Mouse (Mus musculus) CD8-positive naive resting alpha-beta T cell, adult 2 months (primary cell): ENCODE results near the gene Slc17a9.

ENCODE experiments used
- DNase-seq, 2 experiments: peaks; one replicate each; pipeline ENCODE4 v3.0.0; 2022; ENCODE audit warnings: low read depth in 2 of 2, low spot score in 2 of 2

The Slc17a9 gene

GRCm38 (mm10) chr2:180748904-180749303 is 23.8 kb downstream of the Slc17a9 start:
- DNase-seq: no peak

DNA sequence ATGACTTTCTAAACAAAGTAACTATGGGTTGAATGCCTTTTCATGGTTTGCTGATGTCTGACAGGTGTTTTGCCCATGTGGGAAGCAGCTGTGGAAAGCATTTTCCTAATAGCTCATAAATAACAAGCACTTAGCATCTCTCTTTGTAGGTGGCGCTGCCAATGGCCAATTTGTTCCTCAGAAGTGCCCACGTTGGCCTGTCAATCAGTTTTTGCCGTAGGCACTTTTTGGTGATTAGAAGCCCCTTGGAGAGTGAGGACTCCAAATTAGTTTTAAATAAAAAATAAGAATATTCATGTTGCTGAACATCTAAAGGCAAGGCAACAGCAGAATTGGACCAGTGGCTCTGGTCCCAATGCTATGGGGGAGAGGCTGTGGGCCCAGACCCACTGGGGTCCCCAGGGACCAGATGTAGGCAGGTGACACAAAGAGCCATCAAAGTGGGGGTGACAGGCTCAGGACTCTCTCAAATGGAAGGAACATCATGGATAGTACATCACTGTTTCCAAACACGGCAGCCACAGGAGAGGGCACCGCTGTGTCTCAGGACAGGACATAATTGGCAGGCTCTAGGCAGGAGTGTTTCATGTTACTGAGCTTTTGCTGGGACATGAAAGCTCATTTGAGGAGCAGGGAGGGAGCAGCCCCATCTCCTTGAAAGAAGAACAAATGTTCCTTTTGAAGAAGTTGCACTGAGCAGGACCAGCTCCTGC is 30.1 kb downstream of the Slc17a9 start:
- no peak for DNase-seq

GRCm38 (mm10) chr2:180755896-180756295 is 30.8 kb downstream of the Slc17a9 start:
- DNase-seq: no peak

DNA sequence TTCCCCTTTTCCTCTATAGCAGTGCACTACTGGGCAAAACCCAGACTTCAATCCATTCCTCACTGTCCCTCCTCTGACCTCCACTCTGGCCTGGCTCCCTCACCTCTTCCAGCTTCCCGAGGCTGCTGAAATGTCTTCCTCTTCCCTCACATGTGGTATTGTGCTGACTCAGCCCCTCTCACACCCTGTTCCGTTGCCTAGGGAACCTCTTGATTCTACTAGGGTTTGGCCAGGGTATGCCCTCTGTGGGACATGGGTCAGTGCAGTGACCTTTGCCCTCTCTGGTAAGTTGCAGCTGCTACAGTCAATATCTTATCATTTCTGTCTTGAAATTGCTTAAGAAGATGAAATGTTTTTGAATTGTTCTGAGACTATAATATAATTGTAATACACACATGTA is 31.7 kb downstream of the Slc17a9 start:
- DNase-seq: no peak

- no peak for DNase-seq
Measured at GRCm38 (mm10) chr2:180758513-180759263, 33.6 kb downstream of the Slc17a9 start.

GRCm38 (mm10) chr2:180764986-180765385 is 39.9 kb downstream of the Slc17a9 start:
- DNase-seq: no peak

DNA sequence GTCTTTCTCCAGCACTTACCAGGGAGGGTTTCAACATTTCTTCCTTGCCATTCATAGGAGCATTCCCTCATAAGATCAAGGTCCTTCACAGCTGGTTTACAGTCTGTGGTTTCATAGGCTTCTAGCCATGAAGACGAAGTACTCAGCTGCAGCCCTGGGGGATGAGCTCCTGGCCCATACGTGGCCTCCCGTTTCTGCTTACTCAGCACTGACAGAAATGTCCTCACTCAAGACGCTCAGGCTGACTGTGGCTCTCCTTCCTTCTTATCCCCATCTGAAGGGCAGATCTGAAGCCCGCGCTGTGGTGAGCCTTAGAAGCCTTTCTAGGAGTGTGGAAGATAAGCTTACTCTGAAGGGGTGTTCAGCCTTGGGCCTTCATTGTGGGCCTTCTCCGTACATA is 40.6 kb downstream of the Slc17a9 start:
- DNase-seq: no peak

DNA sequence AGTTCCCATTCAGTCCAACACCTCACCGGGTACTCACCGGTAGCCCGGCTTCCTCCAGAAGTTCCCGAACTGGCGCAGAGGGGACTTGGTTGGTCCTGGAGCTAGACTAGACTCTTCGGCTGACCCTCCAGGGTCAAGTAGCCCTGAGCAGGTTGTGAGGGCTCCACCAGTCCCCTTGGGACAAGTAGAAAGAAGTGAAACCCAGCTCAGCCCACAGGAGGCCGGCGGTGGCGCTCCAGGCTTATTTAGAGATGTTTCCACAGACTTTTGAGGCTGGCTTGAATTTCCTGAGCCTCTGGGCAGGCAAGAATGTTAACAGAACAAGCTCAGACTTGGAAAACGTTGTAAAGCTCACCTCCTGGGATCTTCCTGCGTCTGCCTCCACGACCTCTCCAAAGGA is 50.2 kb downstream of the Slc17a9 start:
- DNase-seq: no peak

DNA sequence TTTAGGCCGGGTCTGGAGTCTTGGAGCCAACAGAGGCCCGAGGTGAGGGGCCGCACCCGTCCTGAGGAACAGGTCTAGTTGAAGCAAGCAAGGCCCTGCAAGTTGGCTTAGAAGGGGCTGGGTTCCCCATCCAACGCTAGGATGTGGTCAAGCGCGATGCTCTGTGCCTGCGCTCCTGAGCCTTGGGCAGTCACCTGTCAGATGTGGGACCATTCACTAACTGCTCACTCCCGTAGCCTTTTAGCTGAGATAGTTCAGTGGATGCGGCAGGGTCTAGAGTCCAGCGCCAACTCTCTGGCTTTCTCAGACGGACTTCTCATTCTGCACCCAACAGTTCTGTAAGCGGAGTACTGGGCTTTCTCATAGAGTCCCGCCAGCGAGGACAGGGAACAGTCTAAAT is 50.6 kb downstream of the Slc17a9 start:
- DNase-seq: no peak

GRCm38 (mm10) chr2:180776793-180777192 is 51.7 kb downstream of the Slc17a9 start, which contains the start of gene Bhlhe23:
Gene Bhlhe23, minus strand, starts transcription at chr2:180776900.
- no peak for DNase-seq

DNA sequence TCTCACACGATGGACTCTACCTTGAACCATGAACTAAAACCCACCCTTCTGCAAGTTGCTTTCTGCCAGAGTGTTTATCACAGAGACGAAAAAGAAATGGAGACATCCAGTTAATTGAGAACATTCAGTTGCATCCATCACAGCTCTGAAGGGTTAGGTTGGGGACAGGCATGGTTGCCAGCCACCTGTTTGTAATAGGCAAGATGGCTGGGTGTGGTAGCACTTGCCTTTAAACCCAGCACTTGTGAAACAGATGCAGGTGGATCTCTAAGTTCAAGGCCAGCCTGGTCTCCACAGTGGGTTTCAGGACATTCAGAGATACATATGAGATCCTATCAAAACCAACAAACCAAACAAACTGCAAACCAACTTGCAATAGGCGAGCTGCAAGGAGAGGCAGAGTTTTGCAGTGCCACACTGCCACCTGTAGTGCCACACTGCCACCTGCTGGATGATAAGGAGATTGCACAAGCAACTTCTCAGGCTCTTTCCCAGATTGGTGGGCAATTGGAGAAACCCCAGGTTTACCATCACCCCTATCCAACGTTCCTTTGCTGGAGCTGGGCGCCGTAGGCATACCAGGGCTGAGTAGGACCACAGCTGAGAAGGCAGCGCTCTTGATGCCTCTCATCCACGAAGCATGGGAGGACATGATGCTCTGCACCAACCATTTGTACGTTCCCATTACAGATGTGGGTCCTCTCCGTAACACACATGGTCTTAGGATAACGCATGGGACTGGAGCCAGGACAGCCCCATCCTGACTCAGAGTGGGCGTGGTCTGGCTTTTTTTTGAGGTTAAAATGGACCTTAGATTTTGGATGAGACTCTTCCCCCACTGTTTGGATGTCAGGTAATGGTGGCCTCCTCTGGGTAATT is 54.4 kb downstream of the Slc17a9 start:
- DNase-seq: peak; percentile 57

GRCm38 (mm10) chr2:180780282-180780681 is 55.2 kb downstream of the Slc17a9 start:
- no peak for DNase-seq

DNA sequence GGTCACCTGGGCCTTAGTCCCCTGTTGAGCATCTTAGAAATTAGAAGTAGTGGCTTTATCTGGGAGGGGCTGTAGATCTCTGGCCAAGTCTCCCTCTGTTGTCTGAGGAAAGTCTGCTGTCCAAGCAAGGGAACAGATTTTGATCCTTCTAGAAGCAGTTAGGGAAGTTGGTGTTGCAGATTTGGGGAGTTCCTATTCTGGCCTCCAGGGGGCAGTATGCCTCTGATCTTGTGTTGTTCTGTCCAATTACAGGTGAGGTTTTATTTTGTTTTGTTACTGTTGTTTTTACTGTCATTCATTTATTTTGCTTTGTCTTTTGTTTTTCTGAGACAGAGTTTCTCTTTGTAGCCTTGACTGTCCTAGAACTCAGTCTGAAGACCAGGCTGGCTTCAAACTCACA is 61.7 kb downstream of the Slc17a9 start:
- DNase-seq: peak; percentile 21 to 36

- no peak for DNase-seq
Measured at GRCm38 (mm10) chr2:180787566-180788232, 62.6 kb downstream of the Slc17a9 start.

DNA sequence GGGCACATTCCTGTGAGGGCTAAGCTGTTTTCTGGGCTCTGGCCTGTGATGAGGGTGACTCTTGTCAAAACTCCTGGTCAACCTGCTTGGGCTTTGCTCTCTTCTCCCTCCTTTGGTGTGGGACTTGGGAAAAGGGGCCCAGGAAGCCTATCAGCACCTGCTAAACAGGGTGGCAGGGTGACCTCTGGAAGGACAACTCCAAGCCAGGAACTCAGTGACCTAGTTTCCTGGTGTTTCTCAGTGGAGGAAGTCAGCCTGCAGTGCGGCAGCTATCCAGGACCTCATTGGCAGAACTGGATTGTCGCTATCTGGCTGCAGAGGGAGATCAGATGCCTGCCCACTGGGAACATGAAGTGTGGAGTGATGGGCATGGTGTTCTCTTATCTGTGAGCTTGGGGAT is 63.3 kb downstream of the Slc17a9 start:
- DNase-seq: no peak

GRCm38 (mm10) chr2:180788843-180789242 is 63.8 kb downstream of the Slc17a9 start:
- no peak for DNase-seq

- DNase-seq: peak; percentile 6 to 17
Measured at GRCm38 (mm10) chr2:180791674-180792073, 66.6 kb downstream of the Slc17a9 start.
